Mouse (Mus musculus) embryo, embryonic 11.5 days (tissue): ENCODE measurements around the gene Man2a1.
"Not testable (repeated sequence)": the region's sequence is repeated elsewhere in the genome, so short reads cannot be mapped to it uniquely, and the experiment has no call there.

Source experiments
- DNase-seq: peaks from one replicate; pipeline ENCODE4 v3.0.0-alpha.2; 2012; ENCODE audit warnings: low read depth, low spot score

The Man2a1 gene

DNA sequence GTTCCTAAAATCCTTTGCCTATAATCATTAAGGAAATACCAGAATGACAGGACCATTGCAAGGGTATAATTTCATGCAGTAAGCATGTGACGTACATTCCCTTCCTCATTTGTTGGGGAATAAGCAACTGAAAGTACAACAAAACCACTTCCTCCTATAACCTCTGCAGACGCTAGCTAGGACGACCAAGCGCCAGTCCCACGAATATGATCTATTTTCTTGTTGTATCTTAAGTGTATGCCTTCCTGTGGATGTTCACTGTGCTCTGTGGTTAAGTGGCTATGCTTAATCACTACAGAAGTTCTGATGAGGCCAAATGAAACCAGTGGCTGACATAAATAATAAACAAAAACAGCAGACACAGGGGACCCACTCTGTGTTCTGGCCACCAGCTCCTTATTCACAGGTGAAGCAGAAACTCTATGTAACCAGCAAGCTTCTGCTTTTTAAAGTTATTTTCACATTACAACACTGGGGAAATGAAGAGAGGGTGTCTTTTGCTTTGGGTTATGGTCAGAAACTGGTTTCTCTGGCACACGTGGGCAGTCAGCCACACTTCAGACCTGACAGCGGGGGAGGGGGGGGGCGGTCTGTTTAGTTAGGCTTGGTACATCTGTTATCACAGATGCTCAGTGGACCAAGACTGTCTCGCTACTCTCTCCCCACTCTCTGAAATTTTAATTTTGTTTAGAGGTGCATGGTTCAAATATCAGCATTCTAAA is 153.8 kb downstream of the Man2a1 start:
- DNase-seq = no peak

- DNase-seq = no peak
Measured at GRCm38 (mm10) chr17:64755191-64755590, 154.7 kb downstream of the Man2a1 start.

GRCm38 (mm10) chr17:64762651-64763050 is 162.1 kb downstream of the Man2a1 start:
- not testable (repeated sequence) for DNase-seq

DNA sequence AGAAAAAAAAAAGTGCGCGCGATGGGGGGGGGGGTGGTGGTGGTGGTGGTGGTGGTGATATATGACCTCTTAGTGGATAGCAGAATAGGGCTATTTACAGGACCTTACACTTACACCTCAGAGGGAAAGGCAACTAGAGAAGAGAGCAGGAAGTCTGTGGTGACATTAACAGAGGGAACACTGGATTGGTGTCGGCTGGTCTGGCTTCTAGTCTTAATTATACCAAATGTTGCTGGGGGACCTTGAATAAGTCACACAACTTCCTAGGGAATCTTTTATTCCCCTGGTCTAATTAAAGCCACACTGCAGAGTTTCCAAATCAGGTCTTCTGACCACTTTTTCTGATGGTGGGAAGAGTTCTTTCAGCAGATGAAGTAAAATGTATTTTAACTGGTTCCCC is 163.0 kb downstream of the Man2a1 start:
- no peak for DNase-seq

DNA sequence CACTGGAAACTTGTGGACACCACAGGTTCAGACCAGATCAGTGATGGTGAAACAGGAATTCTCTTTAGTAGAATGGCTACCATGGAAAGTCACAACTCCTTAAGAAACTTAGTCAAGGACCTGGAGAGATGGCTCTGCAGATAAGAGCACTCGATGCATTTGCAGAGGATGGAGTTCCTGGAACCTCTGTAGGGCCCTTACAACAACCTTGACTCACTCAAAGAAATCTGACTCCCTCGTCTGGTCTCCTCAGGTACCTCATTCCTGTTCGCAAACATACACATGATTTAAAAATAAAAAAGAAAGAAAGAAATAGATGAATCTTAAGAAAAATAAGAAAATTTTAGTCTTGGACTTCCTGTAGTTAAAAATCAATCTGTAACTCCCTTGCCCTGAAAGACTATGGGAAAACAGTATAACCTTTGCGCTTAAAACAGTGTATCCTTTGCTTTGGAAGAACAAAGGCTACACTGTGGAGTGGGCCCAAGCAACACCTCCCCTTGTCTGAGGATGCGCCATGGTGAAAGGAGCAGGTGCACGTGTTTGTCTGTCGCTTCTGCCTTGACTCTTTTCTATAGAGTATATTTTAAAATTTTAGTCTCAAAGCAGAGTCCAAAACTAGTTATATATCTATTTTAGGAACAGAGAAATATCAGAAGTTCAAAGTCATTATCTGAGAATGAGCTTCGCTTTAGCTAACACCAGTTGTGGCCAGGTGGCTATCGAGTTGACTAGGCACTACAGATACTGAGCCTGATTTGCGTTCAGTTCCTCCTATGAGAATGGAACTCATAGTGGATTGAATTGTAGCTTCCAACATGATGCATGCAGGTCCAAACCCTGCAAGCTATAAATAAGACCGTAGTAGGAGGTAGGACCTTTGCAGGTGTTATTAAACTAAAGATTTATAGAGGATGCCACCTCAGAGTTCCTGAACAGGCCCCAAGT is 163.9 kb downstream of the Man2a1 start:
- no peak for DNase-seq

- DNase-seq = no peak
Measured at GRCm38 (mm10) chr17:64765286-64765685, 164.8 kb downstream of the Man2a1 start.

DNA sequence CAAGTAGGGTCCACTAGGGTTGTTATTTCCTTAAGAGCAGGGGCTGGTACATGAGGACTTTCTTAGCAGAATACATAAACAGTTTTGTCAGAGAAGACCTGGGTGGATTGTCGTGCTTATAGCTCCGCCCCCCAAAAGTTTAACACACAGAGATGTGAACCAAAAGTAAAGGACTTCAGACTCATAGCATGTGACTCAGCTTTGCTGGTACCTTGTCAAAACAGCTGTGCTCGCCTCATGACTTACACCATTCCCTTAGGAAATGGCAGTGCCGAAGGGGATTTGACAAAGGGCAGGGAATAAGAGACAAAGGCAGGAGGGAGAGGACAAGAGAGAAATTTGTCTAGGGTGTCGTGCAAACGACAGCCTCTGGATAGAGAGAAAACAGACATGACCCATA is 166.0 kb downstream of the Man2a1 start:
- DNase-seq = no peak

DNA sequence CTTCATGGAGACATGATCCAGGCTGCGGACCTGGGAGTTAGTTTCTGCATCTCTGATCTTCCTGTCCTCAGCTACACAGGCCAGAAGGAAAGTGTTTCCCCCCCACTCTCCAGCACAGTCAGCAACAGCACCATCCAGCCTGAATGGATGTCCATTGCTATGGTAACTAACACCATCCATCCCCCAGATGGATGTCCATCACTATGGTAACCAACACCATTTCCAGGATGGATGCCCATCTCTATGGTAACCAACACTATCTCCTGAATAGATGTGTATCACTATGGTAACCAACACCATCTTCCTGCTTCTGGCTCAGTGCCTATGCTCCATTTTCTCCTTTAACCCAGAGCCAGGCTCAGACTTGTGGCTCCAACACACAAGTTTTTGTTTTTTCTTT is 169.7 kb downstream of the Man2a1 start:
- DNase-seq = no peak

DNA sequence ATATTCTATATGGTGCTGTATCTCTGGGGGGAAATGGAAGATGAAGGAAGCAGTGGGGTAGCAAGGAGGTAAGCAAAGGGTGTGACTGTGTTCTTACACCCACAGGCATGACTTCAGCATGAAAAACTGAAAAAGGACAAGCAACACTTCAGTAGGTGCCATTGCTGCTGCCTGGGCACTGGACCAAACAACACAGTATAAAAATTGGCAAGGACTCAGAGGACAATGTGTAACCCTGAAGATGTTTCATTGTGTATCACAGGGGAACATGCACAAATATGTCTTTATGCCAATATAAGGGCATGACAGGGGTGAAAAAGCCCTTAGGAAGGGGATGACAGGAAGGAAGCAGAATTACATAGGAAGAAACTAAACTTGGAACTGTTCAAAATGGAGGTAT is 172.1 kb downstream of the Man2a1 start:
- DNase-seq = no peak

DNA sequence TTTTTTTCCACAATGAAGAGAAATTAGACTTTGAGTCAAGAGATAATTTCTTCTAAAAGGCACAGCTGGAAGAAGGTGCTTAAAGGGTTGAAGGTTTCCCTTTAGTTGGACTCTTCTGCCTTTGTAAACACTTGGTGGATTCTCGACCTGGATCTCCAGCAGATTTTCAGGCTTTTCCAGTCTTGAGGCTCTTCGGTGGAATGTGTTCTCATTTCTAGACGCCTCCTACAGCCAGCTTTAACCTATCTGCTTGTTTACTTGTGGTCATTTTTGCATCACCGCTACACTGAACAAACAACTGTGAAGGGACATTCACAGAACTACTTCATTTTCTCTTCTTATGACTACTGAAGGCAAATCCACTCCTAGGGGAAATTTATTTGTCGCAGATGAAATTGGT is 173.7 kb downstream of the Man2a1 start:
- no peak for DNase-seq

DNA sequence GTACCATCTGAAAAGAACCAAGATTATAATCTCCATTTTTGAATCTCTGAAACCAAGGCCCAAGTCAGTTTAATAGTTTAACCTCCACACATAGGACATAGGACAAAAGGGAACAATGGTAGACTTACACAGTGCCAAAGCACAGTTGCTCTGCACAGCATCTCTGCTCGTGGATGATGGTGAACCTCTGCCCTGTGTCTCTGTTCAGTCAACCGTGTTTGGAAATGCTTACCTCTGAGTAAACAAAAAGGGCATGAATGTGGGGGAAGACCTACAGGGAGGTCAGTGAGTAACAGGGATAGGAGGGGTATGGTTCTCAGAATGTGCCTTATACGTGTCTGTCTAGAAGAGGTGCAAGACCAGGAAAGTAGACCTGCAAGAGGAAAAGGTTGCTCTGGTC is 177.8 kb downstream of the Man2a1 start:
- no peak for DNase-seq

DNA sequence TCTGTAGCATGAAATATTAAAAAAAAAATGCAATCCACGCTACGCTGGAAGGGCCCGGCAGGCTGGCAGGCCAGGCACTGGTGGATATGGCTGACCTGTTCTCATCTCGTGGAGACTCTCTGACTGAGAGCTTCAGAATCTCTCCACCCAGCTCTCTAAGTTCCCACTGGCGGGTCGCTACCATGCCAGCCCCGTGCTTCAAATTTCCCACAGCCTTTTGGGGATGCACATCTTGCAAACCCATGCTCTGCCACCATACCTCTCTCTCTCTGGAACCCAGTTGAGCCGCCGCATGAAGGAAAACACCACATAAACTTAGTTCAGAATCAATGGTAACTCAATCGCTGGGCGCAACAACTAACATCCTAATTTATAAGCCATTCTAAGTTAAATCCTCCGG is 178.2 kb downstream of the Man2a1 start:
- DNase-seq = no peak

DNA sequence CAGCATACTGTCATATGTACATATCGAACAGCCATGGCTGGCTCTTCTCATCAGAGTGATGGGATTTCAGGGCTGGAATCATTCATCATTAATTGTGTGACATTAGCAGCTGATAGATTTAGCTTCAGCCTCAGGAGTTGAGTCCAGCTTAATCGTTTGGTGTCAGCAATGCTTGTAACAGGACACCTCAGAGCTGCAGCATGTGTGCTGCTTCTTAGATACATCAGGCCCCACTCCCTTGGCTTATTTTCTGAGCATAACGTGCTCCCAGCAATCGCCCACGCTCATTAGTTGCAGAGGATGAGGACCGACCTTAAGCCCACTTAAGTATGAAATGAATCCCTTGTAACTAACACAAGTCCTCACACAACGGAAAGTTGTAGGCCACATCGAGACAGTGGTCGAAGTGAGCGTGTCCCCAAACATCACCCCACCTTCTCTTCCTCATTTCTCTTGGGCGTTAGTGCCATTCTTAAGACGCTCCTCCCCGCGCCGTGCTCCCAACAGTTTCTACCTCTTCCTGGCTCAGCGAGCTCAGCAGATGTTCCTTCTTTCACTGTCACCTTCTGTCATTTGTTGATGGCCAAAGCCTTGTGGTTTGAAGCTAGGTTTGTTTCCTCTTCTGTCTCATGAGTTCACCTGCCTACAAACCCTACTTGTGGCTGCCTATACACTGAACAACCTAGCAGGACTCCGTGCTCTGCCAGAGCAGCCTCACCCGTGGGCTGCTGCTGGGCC is 180.4 kb downstream of the Man2a1 start:
- no peak for DNase-seq

- DNase-seq = no peak
Measured at GRCm38 (mm10) chr17:64782307-64782706, 181.8 kb downstream of the Man2a1 start.

- DNase-seq = no peak
Measured at GRCm38 (mm10) chr17:64785961-64786360, 185.4 kb downstream of the Man2a1 start.

- DNase-seq = no peak
Measured at GRCm38 (mm10) chr17:64788301-64788700, 187.8 kb downstream of the Man2a1 start.

- no peak for DNase-seq
Measured at GRCm38 (mm10) chr17:64789175-64789574, 188.6 kb downstream of the Man2a1 start.

DNA sequence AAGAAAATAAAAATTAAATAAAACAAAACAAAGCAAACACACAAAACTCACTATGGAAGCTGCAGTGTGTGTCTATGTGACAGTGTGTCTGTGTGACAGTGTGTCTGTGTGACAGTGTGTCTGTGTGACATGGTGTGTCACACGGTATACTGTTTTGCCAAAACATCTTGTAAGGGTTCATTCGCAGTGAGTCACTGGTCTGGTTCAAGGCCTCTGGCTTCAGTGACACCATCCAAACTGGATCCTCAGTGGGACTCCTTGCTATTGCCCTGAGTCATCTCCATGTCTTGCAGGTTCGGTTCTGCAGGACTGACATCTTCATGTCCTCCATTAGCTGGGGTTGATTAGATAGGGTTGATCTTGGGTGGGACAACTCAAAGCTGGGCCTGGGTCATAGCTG is 191.5 kb downstream of the Man2a1 start:
- no peak for DNase-seq

- DNase-seq = no peak
Measured at GRCm38 (mm10) chr17:64792623-64793022, 192.1 kb downstream of the Man2a1 start.

GRCm38 (mm10) chr17:64802168-64802955 is 201.8 kb downstream of the Man2a1 start:
- DNase-seq = no peak

- DNase-seq = no peak
Measured at GRCm38 (mm10) chr17:64802956-64803275, 202.4 kb downstream of the Man2a1 start.
